Mouse (Mus musculus) cerebellum, adult 2 months (tissue): Measurements from ENCODE around the gene Hist1h2ae.

ENCODE experiments used
- CTCF ChIP-seq: fragments of 200-500 bp; IDR thresholded peaks from 2 replicates; pipeline ENCODE4 v1.5.1; 2011; ENCODE audit warnings: low read depth, mild to moderate bottlenecking, control low read depth, low read length, moderate library complexity, borderline replicate concordance; ENCODE audit not compliant: insufficient read depth
- POLR2A ChIP-seq: fragments of 200-500 bp; IDR thresholded peaks from 2 replicates; pipeline ENCODE4 v1.6.1; 2011; ENCODE audit warnings: low read length, control low read depth, borderline replicate concordance; ENCODE audit not compliant: insufficient read depth

DNA sequence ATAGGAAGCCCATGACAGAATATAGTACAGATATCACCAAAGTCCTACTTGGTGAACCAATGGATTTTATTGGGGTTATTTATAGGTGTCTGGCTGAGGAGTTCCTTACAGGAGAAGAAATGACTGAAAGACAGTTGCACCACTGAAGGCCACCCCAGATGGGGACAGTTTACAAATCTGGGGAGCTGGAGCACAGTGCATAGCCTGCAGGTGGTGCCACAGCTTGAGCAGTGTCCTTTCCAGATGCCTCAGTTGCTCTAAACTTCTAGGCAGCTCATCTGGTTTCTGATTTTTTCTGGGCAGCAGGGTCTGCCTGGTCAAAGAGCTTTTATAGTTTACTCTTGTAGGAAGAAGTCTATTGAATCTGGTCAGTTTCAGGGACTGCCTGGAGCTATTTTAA is 38.8 kb upstream of the Hist1h2ae start:
- no peak for TF ChIP-seq POLR2A
- no peak for TF ChIP-seq CTCF
